Mouse (Mus musculus) adrenal gland, adult 2 months (tissue): ENCODE data around the gene Tm7sf3. TPM values are rescaled to one million over a fixed set of nuclear protein-coding genes. Genes with fewer than 3 reads are reported as not detected.

Experiments used
- DNase-seq: peaks from one replicate; pipeline ENCODE4 v3.0.0; 2021
- polyA plus RNA-seq: library from polyadenylated mRNA; depleted of rRNA; stranded (reverse); fragments of >200 nt; gene quantifications from 2 replicates; pipeline ENCODE4 v1.2.3, GENCODE M21; 2012
- total RNA-seq, 2 experiments: library from RNA; stranded (reverse); gene quantifications; 2 replicates each; pipeline ENCODE4 v1.2.3; 2021

Gene Tm7sf3
- total and polyA plus RNA-seq, 3 experiments = 22.5 to 51.5 (median 31.7) TPM

- no peak for DNase-seq
These were observed 18.0 kb upstream of the Tm7sf3 start for GRCm38 (mm10) chr6:146660591-146660990.

GRCm38 (mm10) chr6:146653197-146653596 lies 10.6 kb upstream of the Tm7sf3 start:
- DNase-seq = no peak

DNA sequence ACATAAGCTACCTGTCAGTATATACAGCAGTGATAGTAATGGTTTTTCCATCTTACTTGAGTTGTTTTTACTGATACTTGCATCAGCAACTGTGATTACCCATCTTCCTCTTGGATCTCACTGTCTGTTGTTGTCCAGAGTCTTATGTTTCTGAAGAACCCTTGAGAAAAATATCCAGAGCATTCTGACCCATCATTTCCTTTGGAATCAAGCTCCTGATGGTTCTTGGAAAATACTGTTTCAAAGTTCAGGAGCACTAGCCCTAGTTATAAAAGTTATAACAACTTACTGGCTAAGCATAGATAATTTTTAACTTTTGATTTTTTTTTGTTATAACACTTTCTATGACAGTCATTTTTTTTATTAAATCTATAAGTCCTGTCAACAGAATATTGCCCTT lies 8.8 kb upstream of the Tm7sf3 start:
- no peak for DNase-seq

DNA sequence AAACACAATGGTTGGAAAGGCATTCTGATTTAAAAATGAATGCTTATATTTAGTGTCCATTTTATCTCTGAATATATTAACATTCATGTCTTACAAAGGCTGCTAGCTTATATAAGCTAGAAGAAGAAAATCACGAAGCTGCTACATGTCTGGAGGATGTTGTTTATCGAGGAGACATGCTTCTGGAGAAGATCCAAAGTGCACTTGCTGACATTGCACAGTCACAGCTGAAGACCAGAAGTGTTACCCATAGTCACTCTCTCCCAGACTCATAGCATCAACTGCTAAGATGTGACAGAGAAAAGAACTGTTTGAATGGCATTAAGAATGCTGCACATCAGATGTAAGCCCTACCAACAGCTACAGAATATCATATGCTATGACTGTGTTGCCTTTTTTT lies 7.4 kb upstream of the Tm7sf3 start:
- no peak for DNase-seq

GRCm38 (mm10) chr6:146643184-146643570 lies 553 bp upstream of the Tm7sf3 start:
- DNase-seq = no peak

DNA sequence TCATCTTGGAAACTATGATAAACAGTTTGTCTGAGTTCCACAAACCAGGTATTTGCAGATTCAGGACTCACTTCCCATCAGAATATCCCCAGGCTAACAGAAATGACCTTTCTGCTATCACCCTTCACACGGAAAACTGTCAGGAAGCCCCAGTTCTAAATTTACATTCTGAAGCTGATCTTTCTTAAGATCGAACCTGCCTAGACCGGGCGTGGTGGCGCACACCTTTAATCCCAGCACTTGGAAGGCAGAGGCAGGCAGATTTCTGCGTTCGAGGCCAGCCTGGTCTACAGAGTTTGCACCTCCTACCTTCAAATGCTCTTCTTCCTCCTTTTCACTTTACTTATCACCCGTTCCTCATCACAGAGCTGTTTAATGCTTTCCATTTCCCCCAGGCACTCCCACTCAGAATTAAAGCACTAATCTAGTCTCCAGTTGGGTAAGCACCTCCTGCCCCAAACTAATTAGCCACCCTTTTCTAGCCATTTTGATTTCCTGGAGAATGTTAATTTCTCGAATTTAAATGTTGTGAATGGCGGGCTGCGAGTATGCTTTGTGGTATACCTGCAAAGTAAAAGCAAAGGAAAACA lies 908 bp downstream of the Tm7sf3 start:
- no peak for DNase-seq

DNA sequence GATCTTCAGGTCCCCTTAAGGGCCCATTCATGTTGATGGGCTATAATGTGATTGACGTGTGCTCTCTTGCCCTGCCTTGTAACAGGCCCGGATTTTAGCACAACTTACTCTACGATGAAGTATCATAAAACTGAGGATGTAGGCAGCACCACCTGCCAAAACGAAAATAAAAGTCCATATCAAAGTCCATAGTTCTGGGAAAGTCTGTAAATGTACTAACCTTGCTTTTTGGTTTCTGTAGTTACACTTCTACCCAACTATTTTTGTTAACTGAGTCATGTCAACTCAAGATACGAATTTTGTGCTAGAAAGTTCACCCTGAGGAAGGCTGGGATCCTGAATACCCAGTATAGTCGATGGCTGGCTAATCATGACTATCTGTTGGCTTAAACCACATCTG lies 1.6 kb downstream of the Tm7sf3 start:
- no peak for DNase-seq

- no peak for DNase-seq
These were observed 2.3 kb downstream of the Tm7sf3 start for GRCm38 (mm10) chr6:146640068-146640965.

DNA sequence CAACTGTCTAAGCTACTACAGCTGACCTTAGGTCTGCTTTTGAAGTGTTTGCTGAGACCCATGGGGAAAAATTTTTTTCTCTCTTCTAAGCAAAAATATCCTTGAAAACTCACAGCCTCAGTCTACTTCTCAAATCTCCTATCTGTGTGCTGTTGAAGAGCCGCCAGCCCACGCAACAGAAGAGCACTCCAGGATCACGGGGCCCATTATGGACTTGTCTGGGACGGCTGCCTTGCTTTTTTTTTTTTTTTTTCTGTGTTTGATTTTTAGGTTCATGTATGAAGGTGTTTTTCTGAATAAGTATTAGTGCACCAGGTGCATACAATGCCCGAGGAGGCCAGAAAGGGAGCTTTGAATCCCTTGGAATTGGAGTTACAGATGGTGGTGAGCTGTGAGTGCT lies 6.1 kb downstream of the Tm7sf3 start:
- no peak for DNase-seq

DNA sequence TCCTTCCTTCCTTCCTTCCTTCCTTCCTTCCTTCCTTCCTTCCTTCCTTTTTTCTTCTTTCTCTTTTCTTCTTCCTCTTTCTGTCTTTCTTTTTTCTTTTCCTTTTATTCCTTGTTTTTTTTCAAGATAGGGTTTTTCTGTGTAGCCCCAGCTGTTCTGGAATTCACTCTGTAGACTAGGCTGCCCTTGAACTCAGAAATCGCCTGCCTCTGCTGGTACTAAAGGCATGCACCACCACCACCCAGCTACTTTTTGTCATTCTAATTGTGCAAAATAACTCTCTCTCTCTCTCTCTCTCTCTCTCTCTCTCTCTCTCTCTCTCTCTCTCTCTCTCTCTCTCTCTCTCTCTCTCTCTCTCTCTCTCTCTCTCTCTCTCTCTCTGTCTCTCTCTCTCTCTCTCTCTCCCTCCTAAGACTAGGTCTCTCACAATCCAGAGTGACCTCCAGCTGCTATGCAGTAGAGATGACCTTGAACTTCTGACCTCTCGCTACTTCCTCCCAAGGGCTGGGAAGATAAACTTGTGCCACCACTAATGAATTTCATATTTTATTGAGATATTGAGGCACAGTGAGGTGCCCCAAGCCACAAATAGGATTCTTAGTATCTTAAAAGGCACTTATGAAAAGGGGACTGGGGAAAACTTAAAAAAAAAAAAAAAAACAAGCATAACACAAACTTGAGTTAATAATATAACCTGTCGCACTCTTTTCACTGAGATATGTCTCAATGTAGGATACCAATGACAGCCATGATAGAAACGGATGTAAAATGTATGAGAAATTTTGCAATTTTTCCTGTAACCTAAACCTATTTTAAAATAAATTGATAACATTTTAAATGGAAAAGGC lies 7.6 kb downstream of the Tm7sf3 start:
- no peak for DNase-seq

GRCm38 (mm10) chr6:146634015-146634722 lies 8.5 kb downstream of the Tm7sf3 start:
- peak; percentile 90 for DNase-seq

DNA sequence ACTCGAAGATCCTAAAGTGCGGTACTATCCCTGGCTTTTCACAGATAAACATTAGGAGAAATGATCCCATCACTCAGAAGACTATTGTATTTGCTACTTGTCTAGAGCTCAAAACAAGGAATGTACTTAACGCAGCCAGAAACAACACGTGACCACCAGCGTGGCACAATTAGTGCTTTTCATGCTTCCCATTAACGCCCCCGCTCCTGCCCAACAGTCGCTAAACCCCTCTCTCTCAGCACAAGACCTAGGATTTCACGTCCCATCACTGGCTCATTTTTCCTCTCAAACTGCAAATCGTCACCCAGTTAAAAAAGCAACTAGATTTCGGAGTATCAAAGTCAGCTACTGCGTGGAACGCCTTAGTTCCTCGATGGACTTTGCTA lies 9.0 kb downstream of the Tm7sf3 start:
- peak; percentile 38 for DNase-seq

- peak; percentile 28 for DNase-seq
These were observed 9.5 kb downstream of the Tm7sf3 start for GRCm38 (mm10) chr6:146633097-146633496.

GRCm38 (mm10) chr6:146632403-146632802 lies 10.2 kb downstream of the Tm7sf3 start:
- no peak for DNase-seq

DNA sequence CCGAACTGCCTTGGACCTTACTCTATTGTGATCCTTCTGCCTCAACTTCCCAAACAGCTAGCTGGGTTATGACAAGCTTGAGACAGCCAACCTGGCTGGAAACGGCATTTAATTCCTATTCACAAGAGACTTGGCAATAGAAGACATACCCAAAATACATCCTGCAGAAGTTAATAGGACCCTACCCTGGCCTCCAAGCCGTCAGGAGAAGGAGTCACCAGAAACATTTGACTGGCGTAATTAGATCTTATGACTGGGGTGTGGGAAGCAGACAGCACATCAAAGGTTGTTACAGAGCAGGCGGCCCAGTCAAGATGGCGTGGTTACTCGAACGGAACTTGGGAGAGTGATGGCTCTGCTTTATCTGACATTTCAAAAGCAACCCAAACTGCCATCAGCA lies 10.8 kb downstream of the Tm7sf3 start:
- no peak for DNase-seq

GRCm38 (mm10) chr6:146630961-146631360 lies 11.7 kb downstream of the Tm7sf3 start:
- DNase-seq = peak; percentile 86

DNA sequence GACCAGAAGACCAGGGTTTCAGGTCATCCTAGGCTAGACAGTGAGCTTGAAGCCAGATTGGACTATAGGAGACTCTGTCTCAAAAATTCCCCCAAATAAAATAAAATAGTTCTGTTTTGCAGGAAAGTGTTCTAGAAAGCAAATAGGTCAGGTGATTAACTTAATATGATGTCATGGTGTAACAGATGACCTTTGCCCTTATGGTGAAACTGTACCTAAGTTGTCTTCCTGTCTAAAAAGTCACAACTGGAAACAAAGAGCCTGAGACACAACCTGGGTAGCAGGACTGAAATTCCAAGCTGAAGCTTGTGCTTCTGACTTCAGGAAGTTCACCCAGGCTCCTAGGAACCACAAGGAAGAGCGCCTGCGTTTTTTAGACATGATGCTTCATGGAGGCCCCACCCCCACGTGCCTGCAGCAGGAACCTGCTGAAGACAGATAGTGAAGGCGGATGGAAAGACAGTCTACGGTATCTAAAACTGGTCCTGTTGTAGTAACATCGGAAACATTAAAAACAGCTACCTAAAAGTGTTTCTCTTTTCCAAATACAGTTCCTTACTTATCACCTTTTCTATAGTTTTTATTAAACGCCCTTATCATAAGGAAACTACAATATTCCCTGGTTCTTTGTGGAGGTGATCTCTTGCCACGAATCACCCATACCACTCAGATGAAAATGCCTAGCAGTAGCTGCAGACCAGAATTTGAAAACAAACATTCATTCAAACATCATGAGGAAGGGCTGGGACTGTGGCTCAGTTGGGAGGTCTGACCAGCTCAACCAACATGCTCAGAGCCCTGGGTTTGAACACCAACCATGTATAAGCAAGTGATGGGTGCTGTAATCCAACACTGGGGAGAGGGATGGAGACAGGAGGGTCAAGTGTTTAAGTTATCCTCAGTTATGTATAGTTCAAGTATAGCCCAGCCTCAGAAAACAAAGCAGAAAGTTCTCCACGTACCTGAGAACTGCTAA lies 12.6 kb downstream of the Tm7sf3 start:
- no peak for DNase-seq

DNA sequence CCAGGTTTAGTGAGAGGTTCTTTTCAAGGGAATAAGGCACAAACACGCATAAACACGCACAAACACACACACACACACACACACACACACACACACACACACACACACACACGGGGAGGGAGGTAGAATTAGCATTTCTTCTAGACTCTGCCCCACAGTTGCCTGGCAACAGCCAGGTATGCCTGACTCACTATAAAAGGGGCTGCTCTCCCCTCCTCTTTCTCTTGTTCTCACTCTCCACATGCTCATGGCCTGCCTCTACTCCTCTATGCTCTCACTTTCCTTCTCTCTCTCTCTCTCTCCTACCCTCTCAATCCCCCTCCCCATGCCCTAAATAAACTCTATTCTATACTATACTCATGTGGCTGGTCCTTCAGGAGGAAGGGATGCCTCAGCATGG lies 14.5 kb downstream of the Tm7sf3 start:
- no peak for DNase-seq

DNA sequence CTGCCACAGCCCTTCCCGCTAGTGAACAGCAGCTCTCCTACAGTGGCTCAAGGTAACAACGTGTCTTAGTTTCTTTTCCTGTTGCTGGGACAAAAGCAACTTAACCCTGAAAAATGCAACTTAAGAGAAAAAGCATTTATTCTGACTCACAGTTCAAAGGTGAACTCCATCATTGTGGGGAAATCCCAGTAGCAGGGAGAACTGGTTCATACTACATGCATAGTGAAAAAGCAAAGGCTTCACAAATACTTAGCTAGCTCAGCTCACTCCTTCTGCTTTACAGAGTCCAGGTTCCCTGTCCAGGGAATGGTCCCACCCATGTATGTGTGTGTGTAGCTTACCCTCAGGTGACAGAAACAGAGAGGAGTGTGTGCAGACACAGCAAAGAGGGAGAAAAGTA lies 26.0 kb downstream of the Tm7sf3 start:
- no peak for DNase-seq

- DNase-seq = no peak
These were observed 26.7 kb downstream of the Tm7sf3 start for GRCm38 (mm10) chr6:146615891-146616290.

GRCm38 (mm10) chr6:146614541-146614940 lies 28.1 kb downstream of the Tm7sf3 start:
- DNase-seq = no peak
